Mouse (Mus musculus) lung, postnatal 0 days (tissue): ENCODE measurements at regions not wholly inside any gene's neighbourhood (a gene's known extent, or its start where the extent isn't known, plus 50 kb on each side); places are given as distances from the start of the nearest gene placed in this dataset.

Experiments
- ATAC-seq: fragments of 200-750 bp; cut with Nextera tagmentation; 2 replicates; pipeline ENCODE4 v1.8.0; 2017; ENCODE audit warnings: moderate library complexity
- DNase-seq: peaks from one replicate; pipeline ENCODE4 v3.0.0-alpha.2; 2016; ENCODE audit warnings: low spot score
- H3K27ac ChIP-seq: fragments of 300-500 bp; sonication (generic); 2 replicates; pipeline ENCODE4 v1.5.1; 2014; ENCODE audit warnings: antibody characterized with exemption, mild to moderate bottlenecking, low read length, mixed read lengths
- H3K27me3 ChIP-seq: fragments of 300-500 bp; sonication (generic); replicated peaks from 2 replicates; pipeline ENCODE4 v1.6.1; 2014; ENCODE audit warnings: low read length, mixed read lengths; ENCODE audit not compliant: insufficient read depth
- H3K36me3 ChIP-seq: fragments of 300-500 bp; sonication (generic); 2 replicates; pipeline ENCODE4 v1.6.1; 2014; ENCODE audit warnings: low read length, mixed read lengths; ENCODE audit not compliant: insufficient read depth
- H3K4me1 ChIP-seq: fragments of 300-500 bp; sonication (generic); 2 replicates; pipeline ENCODE4 v1.6.1; 2014; ENCODE audit warnings: antibody characterized with exemption, low read depth, low read length, mixed read lengths; ENCODE audit not compliant: insufficient read depth
- H3K4me2 ChIP-seq: fragments of 300-500 bp; sonication (generic); replicated peaks from 2 replicates; pipeline ENCODE4 v1.6.1; 2014; ENCODE audit warnings: low read depth, mild to moderate bottlenecking, low read length, moderate library complexity, mixed read lengths
- H3K4me3 ChIP-seq: fragments of 300-500 bp; sonication (generic); 2 replicates; pipeline ENCODE4 v1.5.1; 2014; ENCODE audit warnings: low read depth, low read length
- H3K9ac ChIP-seq: fragments of 300-500 bp; sonication (generic); replicated peaks from 2 replicates; pipeline ENCODE4 v1.6.1; 2014; ENCODE audit warnings: low read depth, mild to moderate bottlenecking
- H3K9me3 ChIP-seq: fragments of 300-500 bp; sonication (generic); 2 replicates; pipeline ENCODE4 v1.6.1; 2016; ENCODE audit warnings: low read length, mixed read lengths
- CTCF ChIP-seq: IDR thresholded peaks from 2 replicates; pipeline ENCODE4 v1.5.1; 2016; ENCODE audit warnings: antibody characterized with exemption, mild to moderate bottlenecking
- EP300 ChIP-seq: IDR thresholded peaks from 2 replicates; pipeline ENCODE4 v1.6.1; 2016; ENCODE audit warnings: antibody characterized with exemption, mild to moderate bottlenecking, control low read depth
- WGBS: fragments of 180-500 bp; shearing (Covaris S2); extraction: QIAGEN DNeasy Blood & Tissue Kit; methylation state at CpG from one replicate; pipeline ENCODE4 v1.1.7; 2014; 5-methylcytosine and 5-hydroxymethylcytosine counted together

DNA sequence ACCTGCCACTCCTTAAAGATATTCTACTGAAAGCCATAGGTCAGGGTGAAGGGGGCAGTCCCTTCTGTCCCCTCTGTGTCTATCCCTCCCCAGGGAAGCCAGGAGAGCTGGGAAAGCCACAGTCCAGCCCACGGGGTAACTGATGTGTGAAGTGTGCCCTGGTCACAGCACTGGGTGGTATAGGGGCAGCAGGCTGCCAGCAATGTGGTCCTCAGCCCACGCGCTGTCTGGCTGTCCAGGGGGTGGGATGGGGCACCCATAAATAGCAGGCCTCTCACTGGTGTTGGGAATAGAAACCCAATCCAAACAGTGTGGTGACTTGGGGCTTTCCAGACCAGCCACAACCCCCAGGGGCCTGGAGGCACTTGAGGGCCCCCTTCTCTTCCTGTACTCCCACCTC is 120.0 kb downstream of the Vegfa start:
- H3K4me3 ChIP-seq: no peak overlapping the region
- no peak overlapping the region for H3K4me2 ChIP-seq
- H3K27me3 ChIP-seq: no peaks in the 10 kb centered on the region
- WGBS: 83% methylated on average over 3 of the region's 3 CpGs
- H3K36me3 ChIP-seq: no peaks in the 10 kb centered on the region
- DNase-seq (no peak), ATAC-seq (no peak)
- no peaks in the 10 kb centered on the region for H3K4me1 ChIP-seq
- H3K9ac ChIP-seq: no peak overlapping the region
- no peak overlapping the region for H3K27ac ChIP-seq
- no peaks in the 10 kb centered on the region for H3K9me3 ChIP-seq
- TF ChIP-seq EP300 (no peak), CTCF (no peak)

DNA sequence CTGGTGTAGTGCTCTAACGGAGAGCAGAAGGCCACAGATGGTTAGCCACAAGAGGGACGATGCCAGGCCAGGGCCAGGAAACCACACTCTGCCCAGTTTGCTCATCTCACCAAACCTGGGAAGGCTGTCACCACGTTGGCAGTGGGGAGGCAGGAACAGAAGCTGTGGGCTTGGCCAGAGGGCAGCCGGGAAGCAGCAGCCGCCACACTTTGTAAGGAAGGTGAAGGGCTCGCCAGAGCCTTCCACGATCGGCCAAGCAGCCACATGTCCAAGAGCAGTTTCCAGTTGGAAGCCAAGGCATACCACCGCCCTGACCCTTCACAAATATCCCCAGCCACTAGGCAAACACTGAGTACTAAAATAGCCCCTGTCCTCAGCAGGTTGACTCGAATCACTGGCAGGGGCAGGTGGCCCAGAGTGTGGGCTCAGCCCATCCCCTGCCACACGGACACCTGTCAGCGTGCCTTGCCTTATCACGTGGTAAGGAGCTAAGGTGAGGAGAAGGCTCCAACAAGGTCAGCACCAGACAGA is 120.9 kb downstream of the Vegfa start:
- TF ChIP-seq EP300: no peak
- H3K4me3 ChIP-seq: no peak overlapping the region
- no peak for DNase-seq
- H3K4me1 ChIP-seq: no peaks in the 10 kb centered on the region
- no peaks in the 10 kb centered on the region for H3K9me3 ChIP-seq
- H3K4me2 ChIP-seq: no peak overlapping the region
- ATAC-seq: no peak
- H3K27me3 ChIP-seq: no peaks in the 10 kb centered on the region
- WGBS: 76% methylated on average over 13 of the region's 13 CpGs
- no peak overlapping the region for H3K27ac ChIP-seq
- no peak overlapping the region for H3K9ac ChIP-seq
- H3K36me3 ChIP-seq: no peaks in the 10 kb centered on the region

DNA sequence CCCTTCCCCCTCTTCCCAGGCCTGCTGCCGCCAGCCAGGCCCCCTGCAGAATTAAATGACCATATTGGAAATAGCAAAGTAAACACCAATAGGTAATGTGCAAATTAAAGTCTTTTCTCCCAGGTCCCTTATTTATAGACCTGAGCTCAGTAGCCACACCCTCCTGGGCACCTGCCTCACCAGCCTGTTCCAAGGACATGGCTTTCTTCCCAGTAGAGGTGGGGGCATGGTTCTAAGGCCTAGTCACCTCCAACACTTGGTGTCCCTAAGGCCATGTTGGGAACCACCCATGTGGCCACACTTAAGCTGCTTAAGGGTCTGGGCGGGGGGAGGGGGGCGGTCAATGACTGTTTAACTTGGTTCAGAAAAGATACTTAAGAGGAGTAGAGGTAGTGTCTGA is 121.9 kb downstream of the Vegfa start:
- no peaks in the 10 kb centered on the region for H3K27me3 ChIP-seq
- 86% methylated on average over 2 of the region's 3 CpGs for WGBS

DNA sequence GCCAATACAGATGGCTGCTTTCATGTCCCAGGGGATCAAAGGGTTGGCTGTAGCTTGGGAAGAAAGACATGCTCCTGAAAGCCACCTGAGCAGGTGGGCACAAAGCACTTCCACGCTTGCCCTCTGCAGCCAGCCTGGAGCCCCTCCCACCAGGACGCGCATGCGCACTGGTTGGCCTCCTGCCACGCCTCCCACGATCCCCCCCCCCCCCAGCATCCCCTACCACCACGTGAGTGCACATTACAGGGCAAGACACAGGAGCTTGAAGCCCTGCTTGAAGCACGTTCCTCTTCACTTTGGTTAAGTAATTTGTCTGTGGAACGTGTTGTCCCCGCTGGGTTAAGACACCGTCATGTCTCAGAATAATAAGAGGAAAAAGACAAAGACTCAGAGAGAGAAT is 124.6 kb downstream of the Vegfa start:
- ATAC-seq (no peak), DNase-seq (no peak)
- Histone ChIP-seq H3K9me3 (no peaks in the 10 kb centered on the region), H3K36me3 (no peaks in the 10 kb centered on the region), H3K4me3 (no peak overlapping the region), H3K4me1 (no peaks in the 10 kb centered on the region), H3K9ac (no peak overlapping the region), H3K4me2 (no peak overlapping the region), H3K27me3 (no peaks in the 10 kb centered on the region), H3K27ac (no peak overlapping the region)
- 63% methylated on average over 10 of the region's 11 CpGs for WGBS
- TF ChIP-seq CTCF (no peak), EP300 (no peak)

More for the DNA sequence above, 121.9 kb downstream of the Vegfa start:
- no peak overlapping the region for H3K9ac ChIP-seq
- no peak overlapping the region for H3K4me2 ChIP-seq
- H3K9me3 ChIP-seq: no peaks in the 10 kb centered on the region
- DNase-seq (no peak), ATAC-seq (no peak)
- H3K4me1 ChIP-seq: no peaks in the 10 kb centered on the region
- H3K27ac ChIP-seq: no peak overlapping the region
- no peak overlapping the region for H3K4me3 ChIP-seq
- TF ChIP-seq CTCF (no peak), EP300 (no peak)
- no peaks in the 10 kb centered on the region for H3K36me3 ChIP-seq

DNA sequence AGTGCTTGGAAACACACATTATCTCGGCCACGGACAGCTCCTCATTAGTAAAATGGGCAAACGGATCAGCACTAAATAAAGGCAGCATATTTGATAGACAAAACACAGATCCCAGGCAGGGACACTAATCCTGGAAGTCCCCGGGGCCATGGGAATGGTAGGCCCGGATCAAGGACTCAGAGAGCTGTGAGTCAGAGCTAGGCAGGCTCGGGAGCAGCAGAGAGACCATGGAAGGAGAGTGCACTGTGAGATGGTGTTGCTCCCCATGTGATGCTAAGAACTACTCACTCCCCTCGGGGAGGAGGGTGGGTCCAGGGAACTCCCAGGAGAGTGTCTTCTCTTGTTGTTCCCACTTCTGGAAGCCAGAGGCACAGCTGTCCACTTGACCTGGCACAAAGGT is 126.6 kb downstream of the Vegfa start:
- Histone ChIP-seq H3K4me1 (no peaks in the 10 kb centered on the region), H3K27me3 (no peaks in the 10 kb centered on the region), H3K4me2 (no peak overlapping the region), H3K9me3 (no peaks in the 10 kb centered on the region), H3K4me3 (no peak overlapping the region), H3K27ac (no peak overlapping the region), H3K36me3 (no peaks in the 10 kb centered on the region), H3K9ac (no peak overlapping the region)
- DNase-seq (no peak), ATAC-seq (no peak)
- WGBS: 55% methylated on average over 7 of the region's 7 CpGs
- TF ChIP-seq CTCF (no peak), EP300 (no peak)

DNA sequence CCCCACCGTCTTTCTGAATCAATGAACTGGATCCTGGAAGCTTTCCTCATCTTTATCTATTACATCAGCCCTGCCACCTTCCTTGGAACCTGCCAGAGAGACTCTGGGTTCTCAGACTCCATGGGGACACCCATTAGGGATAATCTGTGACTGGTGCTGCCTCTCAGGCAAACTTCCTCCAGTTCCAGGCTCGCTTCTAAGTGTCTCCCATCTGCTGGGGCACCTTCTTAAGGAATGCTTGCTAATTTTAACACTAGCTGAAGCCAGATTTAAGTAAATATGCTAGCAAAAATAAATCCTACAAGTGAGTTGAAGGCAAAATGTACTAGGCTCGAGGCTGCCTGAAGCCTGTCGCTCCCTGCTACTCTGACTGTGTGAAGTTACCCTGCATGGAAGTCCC is 127.9 kb downstream of the Vegfa start:
- Histone ChIP-seq H3K4me2 (no peak overlapping the region), H3K4me1 (no peaks in the 10 kb centered on the region), H3K27me3 (no peaks in the 10 kb centered on the region), H3K36me3 (no peaks in the 10 kb centered on the region), H3K9ac (no peak overlapping the region), H3K27ac (no peak overlapping the region), H3K4me3 (no peak overlapping the region), H3K9me3 (no peaks in the 10 kb centered on the region)
- ATAC-seq (no peak), DNase-seq (no peak)
- TF ChIP-seq EP300: no peak
- TF ChIP-seq CTCF: no peak
- WGBS: 66% methylated on average over 4 of the region's 4 CpGs

DNA sequence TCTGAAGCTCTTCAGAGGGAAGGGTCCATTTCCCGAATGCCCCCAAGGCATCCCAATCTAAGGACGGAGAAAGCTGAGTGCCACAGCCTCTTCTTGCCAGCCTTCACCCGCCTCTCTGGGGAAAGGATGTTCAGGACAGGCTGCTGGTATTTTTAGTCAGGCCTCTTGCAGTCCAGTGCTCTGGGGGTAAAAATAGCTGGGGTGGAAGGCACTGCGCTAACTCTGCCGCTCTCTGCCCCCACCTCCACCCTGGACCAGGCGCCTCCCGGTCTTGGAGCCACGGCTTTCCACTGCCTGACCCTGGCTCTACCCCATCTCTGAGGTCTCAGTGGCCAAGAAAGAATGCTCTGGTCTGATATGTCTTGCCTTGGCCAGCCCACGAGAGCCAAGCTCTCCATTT is 128.9 kb downstream of the Vegfa start:
- Histone ChIP-seq H3K9ac (no peak overlapping the region), H3K36me3 (no peaks in the 10 kb centered on the region), H3K4me1 (no peaks in the 10 kb centered on the region), H3K27me3 (no peaks in the 10 kb centered on the region), H3K9me3 (no peaks in the 10 kb centered on the region), H3K4me3 (no peak overlapping the region), H3K27ac (no peak overlapping the region), H3K4me2 (no peak overlapping the region)
- TF ChIP-seq EP300: no peak
- TF ChIP-seq CTCF: no peak
- WGBS: 82% methylated on average over 9 of the region's 9 CpGs
- DNase-seq: no peak
- ATAC-seq: no peak
